Mouse (Mus musculus): ENCODE results near the gene Fam205a1. TPM values are rescaled to one million over a fixed set of nuclear protein-coding genes. Genes with fewer than 3 reads are reported as not detected.
"Not testable (repeated sequence)": the region's sequence is repeated elsewhere in the genome, so short reads cannot be mapped to it uniquely, and the experiment has no call there.

Gene Fam205a1
- not detected in 2 replicates for polyA plus RNA-seq (2015; fragmentation: Nextera tagmentation; extraction: Ambion mirVana)

- not testable (repeated sequence) for DNase-seq (ENCODE audit: low spot score)
Measured at GRCm38 (mm10) chr4:42853788-42854187, at the start of gene Fam205a1. Fam205a1 (minus strand) TSS chr4:42853888.

- DNase-seq (ENCODE audit: low spot score), result no peak
Measured at GRCm38 (mm10) chr4:42902730-42903129, 49.0 kb upstream of the Fam205a1 start.

GRCm38 (mm10) chr4:42902174-42902573, 48.5 kb upstream of the Fam205a1 start:
- peak; percentile 11 for DNase-seq (ENCODE audit: low spot score)

DNA sequence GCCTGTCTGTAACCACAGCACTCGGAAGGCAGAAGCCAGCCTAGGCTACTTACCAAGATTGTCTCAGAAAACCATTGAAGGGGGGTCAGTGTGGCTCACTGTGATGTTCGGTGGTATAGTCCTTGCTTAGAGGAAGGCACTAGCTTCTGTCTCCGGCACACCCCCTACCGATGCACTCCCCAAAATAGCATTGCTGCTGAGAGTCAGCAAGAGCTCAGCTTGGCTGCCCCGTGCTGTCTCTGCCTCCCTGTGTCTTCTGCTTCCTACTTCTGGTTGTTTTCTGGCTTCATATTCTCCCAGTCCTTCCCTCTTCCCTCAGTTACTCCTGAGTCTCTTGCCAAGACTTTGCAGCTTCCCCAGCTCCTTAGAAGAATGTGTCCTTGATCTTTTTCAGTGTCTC, 47.2 kb upstream of the Fam205a1 start:
- no peak for DNase-seq (ENCODE audit: low spot score)

DNA sequence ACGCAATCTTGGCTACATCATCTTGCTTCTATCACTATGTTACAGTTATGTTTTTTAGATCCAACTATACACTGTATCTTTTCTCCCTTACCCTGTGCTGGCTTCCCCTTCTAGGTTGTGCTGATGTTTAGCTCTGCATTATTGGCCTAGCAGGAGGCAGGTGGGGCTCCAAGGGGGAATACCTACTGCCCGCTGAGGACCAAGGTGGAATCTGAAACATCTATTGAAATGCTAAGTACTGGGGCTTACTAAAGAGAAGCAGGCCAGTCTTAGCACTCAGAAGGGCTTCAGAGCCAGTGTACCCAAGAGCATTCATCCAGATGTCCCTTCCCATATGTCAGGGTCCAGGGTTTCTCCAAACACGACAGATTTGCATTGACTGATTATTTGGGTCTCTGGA, 45.2 kb upstream of the Fam205a1 start:
- DNase-seq (ENCODE audit: low spot score), result no peak

DNA sequence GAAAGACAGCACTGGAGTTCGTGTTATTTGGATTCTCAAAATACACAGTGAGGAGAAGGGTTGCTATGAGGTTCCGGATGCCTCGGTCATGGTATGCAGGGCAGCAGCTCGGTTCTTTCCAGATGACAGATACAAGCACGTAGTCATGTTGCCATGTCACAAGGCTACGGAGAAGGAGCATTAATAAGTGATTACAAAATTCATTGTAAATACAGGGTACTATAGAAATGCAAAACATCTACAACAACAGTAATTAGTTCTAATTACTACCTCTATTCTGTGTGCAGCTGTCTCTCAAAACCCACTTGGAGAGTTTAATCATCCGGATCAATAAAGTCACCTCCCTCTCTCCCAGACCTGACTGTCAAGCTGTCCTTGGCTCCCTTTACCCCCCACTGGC, 41.4 kb upstream of the Fam205a1 start:
- no peak for DNase-seq (ENCODE audit: low spot score)

GRCm38 (mm10) chr4:42891176-42891575, 37.5 kb upstream of the Fam205a1 start:
- DNase-seq (ENCODE audit: low spot score), result no peak

DNA sequence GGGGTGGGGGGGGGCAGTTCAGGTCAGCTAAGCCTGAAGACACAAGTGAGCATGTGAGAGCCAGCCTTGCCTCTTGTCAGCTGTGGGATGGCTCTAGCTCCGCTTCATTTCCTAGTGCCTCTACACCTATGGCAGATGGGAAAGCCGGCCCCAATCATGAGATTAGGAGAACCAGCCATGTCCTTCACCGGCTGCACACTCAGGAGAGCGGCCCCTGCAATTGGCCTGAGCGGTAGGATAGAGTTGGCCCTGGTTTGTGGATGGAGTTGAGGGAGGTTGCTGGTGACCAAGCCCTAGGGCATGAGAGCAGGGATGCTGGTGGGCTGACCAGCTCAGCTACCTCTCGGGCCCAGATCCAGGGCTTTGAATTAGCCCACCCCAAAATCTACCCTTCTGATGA, 35.1 kb upstream of the Fam205a1 start:
- DNase-seq (ENCODE audit: low spot score), result no peak

DNA sequence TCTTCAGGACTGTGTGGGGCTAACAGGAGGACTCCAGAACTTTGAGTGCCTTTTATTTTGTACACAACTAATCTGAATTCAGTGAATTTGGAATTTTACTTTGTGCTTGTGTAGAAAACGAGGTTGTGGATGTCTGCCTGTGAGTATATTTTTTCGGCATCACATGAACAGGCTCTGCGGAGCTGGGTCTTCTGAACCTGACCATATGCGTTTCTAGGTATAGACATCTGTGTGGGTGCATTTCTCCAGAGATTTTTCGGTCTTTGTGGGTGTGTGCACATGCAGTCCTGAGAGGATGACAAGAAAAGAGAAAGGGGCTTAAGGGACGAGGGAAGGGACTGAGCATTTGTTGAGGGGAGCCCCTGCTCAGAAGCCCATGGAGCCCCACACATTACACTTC, 33.2 kb upstream of the Fam205a1 start:
- no peak for DNase-seq (ENCODE audit: low spot score)

GRCm38 (mm10) chr4:42880677-42880948, 26.9 kb upstream of the Fam205a1 start:
- DNase-seq (ENCODE audit: low spot score), result no peak

- no peak for DNase-seq (ENCODE audit: low spot score)
Measured at GRCm38 (mm10) chr4:42879829-42880676, 26.4 kb upstream of the Fam205a1 start.

GRCm38 (mm10) chr4:42877657-42878056, 24.0 kb upstream of the Fam205a1 start:
- DNase-seq (ENCODE audit: low spot score), result no peak

DNA sequence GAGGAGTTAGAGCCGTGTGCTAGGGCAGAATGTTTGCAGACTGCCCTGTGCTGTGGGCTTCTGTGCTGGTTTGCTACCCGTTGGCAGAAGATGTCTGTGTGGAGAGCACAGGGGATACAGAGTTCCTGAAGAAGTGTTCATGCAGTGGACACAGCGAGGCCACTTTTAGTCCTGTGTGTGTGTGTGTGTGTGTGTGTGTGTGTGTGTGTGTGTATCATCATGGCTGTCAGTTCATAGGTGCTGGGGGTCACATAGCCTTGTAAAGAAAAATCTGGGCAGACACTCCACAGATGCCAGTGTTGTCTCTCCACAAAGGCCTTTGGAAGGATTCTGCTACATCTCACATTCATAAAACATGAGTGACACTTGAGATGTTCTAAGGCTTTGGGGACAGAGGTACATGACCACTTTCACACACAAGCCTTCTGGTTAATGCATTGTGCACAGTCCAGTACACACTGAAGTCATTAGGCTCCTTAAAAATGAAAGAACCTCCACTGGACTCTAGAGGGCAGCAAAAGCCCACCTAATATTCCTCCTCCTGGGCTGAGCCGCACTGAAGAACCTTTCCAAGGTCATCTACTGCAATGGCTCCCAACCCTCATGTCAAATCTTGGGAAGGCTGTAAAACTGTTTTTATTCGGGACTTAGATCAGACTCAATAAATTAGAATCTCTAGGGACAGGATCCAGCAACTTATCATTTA, 23.1 kb upstream of the Fam205a1 start:
- peak; percentile 39 for DNase-seq (ENCODE audit: low spot score)

- no peak for DNase-seq (ENCODE audit: low spot score)
Measured at GRCm38 (mm10) chr4:42874134-42874533, 20.4 kb upstream of the Fam205a1 start, which contains the start of gene Fam205c. Fam205c (minus strand) TSS chr4:42874234.

DNA sequence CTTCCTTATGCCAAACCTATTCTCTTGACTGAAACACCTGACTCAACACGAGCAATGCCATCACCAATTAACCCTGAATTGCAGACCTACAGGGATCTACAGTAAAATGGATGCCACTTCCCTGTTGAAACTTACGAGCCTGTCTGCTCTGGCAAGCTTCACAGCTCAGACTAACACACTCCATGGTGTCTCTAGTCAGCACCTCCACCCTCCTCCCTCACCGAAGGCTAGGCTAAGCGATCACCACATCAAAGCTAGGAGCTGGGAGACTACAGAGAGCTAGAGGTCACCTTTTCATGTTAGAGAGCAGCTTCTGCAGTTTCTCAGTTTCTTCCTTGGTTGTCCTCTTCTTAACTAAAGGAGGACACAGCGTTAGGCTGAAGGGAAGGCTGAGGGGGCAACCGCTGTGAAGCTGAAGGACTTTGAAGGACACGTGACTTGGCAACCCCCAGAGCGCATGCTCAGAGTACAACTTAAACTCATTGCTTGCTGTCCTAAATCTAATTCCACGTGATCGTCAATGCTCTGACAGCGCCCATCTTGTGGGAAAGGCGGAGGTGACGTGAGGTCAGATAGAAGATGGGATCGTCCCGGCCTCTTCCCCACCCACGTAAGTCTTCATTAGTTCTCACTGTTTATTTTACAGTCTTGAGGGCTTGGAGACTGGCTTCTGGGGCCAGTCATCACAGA, 19.2 kb upstream of the Fam205a1 start:
- DNase-seq (ENCODE audit: low spot score), result no peak

DNA sequence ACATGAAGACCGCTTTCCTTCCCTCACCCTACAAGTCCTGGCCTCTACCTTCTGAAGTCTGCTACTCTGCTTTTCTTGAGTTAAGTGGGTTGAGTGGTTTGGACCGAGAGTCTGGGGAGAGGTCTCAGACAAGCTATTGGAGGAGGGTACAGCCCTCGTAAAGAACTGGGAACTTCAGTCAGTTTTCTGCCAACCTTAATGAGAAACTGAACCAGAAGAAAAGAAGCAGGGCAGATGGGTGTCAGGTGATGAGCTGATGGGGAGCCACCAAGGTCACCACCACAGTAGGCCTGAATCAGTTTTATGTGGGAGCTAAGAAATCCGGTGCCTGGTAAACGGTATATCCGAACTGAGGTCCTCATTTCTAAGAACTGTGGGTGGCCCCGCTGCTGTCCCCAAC, 18.5 kb upstream of the Fam205a1 start:
- no peak for DNase-seq (ENCODE audit: low spot score)

DNA sequence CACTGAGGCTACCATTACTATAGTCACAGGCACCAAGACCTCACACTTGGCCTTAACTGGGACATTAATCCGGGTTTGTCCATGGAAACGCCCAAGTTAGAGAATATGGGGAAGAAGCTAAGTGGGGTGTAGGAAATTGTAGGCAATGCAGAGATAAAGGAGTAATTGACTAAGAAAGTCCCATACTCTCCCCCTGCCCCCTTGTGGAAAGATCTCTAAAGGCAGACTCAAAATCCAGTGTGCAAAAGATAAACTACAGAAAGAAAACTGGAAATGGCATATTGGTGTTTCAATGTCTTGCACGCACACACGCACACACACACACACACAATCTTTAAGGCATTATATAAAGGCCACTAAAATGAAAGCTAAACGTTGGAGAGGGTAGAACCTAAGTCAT, 17.1 kb upstream of the Fam205a1 start:
- DNase-seq (ENCODE audit: low spot score), result no peak

DNA sequence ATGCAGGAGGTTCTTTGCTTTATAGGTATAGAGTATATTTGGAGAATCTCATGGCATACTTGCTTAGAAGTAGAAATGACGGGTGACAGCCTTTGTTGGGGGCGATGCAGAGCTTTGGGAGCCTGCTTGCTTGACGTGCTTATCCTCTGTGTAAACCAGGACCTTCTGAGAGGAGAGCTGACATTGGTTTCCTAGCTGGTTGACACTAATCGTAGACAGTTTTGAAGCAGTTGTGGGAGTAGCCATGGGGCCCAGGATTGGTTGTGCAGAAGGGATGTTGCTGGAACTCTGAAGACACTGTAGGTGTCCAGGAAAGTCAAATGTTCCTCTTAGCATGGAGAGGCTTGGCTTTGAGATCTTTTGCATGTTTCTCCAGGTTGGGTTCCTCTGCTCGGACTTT, 14.5 kb upstream of the Fam205a1 start:
- DNase-seq (ENCODE audit: low spot score), result no peak

- DNase-seq (ENCODE audit: low spot score), result no peak
Measured at GRCm38 (mm10) chr4:42867390-42867789, 13.7 kb upstream of the Fam205a1 start.

- not testable (repeated sequence) for DNase-seq (ENCODE audit: low spot score)
Measured at GRCm38 (mm10) chr4:42863487-42863886, 9.8 kb upstream of the Fam205a1 start.

DNA sequence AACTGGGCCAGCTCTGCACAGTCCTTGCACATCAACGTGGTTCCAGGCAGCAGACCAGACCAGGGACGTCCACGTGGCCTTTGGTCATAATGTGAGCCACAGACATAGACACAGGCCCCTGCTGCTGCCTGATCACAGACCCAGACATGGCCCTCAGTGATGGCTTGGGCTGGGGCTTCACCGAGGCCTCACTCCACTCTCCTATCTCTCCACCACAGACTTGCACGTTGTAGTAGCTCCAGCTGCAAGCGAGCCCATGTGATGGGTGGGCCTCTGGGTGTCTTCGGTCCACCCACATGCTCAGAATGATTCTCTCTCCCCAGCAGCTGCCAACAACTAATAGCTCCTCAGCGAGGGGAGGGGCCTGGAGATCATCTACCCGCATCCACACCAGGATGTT, 6.8 kb upstream of the Fam205a1 start:
- DNase-seq (ENCODE audit: low spot score), result not testable (repeated sequence)

- not testable (repeated sequence) for DNase-seq (ENCODE audit: low spot score)
Measured at GRCm38 (mm10) chr4:42856671-42857070, 3.0 kb upstream of the Fam205a1 start, which contains the start of gene Gm12394. Gm12394 (minus strand) TSS chr4:42856771.

All from thymus, postnatal 0 days (tissue).